Mouse (Mus musculus) thymus, postnatal 4 days (tissue): ENCODE measurements around the gene Ube2a.

Source experiments
- DNase-seq: peaks from one replicate; pipeline ENCODE4 v3.0.0; 2021

Gene Ube2a

DNA sequence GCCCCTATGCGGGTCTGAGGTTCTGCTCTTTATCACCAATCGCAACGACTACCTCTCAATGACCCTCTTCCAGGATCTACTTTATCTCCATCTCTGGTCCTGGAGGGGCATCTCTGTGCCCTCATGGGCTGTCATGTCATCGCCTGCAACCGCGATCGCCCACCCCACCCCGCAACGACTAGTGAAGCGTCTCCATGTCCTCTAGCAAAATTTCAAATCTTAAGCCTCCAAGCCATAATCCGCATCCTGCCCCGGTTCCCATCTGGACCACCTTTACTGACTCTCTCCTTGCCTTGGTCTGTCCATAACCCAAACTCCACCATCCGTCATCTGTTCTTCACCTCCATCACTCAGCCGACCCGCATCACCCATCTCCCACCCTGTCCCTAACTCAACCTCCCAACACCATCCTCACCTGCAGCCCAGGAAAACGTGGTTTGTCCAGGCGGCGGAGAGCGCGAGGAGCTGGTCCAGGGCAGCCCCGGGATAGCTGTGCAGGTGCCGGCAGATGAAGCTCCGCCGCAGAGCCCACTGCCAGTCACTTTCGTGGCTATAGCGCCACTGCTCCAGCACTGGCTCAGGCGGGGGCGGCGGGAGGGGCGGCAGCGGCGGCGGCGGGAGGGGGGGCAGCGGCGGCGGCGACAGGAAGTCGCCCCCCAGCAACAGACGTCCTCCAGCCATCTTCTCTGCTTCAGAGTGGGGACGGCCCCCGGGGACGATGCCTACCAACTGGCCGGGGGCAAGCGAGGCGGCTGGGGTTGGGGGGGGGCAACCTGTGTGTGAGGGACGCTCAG is 28.8 kb downstream of the Ube2a start, which contains the start of gene Nkrf:
Nkrf (minus strand) TSS at position 579 of the 794 bp plus-strand sequence.
- peak; percentile 66 for DNase-seq

DNA sequence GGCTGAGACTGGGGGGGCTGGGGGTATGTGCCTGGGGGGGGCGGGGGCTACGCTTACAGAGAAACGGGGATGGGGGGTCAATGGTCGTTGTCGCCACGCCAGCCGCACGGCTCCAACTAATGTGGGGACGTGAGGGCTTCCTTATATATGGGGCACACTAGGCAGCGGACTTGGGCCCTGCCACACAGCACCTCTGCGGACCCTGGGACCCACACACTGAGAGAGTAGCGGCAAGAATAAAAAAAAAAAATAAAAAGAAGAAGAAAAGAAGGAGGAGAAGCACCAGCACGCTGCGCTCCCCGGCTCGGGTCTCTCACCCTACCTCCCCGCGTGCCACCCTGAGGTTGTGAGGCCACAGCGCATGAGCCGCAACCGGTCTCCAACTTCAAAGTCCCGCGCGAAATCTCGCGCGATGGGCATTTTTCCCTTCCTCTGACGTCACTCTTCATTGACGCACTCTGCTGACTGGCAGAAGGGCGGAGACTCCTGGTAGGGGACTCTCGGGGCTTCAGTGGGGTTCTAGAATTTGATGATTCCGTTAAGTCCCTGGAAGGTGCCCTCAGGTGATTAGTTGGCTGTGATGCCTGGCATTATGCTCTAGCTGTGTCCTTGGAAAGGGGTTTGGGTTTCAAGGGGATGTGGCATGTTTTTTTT is 29.5 kb downstream of the Ube2a start:
- peak; percentile 91 for DNase-seq

DNA sequence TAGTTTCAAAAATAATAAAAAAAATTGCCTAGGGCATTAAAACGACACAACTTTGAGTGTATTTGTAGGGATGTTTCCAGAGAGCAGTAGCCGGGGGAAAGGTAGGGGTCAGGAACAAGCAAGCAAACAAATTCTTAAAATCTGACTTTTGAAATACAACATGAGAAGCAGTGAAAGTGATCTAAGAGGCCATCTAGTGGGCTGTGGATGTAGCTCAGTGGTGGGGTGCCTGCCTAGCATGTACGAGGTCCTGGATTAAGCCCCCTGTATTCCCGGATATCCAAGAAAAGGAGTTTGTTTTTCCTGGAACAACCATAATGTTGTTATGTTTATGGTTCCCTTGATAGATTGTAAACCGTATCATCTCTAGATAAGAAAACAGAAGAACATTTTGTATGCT is 32.8 kb downstream of the Ube2a start:
- no peak for DNase-seq

DNA sequence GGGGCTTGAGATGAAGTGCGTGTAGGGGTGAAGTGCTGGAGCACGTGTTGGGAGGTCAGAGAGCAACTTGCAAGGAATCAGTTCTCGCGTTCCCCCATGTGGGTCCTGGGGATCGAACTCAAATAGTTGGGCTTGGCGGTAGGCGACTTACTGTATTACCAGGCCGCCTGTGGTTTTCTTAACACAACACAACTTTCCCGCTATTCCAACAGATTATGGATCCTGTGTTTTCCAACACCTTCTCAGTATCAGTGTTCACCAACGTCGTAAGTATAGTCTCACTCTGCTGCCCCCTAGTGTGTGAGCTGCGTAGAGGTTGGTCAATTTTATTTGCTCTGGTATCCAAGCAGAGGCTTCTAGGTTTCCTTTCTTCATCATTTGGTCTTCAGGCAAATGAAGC is 37.6 kb downstream of the Ube2a start:
- DNase-seq = peak; percentile 73

DNA sequence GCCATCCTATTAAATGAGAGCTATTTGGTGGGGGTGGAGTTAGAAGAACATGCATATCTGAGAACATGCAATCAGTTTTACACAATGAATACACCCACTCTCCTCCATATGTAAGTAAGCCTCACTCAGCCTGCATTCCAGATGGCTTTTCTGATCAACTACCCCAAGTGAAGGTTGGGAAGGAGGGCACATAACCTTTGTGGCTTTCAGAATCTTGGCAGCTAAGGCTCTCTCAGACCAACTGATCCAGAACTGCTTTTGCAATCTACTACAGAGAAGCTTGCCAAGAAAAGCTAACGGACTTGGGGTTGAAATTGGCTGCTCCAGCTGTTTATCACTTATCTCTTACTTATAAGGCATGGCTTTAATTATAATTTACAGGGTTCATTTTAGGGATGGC is 44.0 kb downstream of the Ube2a start:
- DNase-seq = no peak

DNA sequence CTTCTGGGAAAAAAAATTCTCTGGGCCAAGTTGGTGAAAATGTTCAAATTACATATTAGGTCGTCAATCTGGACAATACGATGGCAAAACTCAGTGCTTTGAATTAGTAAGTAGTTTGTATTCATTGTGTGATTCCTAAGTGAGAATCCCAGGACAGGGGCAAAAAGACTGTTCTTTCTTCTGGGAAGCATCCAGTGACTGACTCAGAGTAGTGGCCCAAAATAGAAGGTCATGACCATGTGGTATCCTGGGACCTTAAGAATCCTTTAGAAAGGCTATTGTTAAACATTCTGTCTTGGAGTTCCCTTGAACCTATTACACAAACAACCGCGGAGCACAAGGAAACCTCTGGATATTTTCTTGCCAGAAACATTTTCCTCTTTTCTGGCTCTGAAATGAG is 47.6 kb downstream of the Ube2a start:
- DNase-seq = no peak

DNA sequence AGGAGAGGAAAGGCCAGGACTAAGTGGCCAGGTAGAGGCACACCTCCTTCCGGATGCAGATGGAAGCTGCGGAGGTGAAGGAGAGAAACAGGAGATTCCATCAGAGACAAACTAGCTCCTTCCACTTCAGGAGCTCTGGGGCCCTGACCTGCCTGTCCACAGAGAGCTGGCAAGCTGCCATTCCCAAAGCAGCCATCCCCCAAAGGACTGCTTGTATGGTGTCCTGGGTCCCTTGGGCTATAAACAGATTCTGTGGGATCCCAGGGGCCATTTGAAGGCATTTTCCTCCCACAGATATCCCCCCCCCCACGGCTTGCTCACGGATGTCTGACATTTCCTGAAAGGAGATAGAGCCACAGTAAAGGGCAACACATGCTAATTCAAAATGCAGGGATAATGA is 55.1 kb downstream of the Ube2a start:
- DNase-seq = no peak

DNA sequence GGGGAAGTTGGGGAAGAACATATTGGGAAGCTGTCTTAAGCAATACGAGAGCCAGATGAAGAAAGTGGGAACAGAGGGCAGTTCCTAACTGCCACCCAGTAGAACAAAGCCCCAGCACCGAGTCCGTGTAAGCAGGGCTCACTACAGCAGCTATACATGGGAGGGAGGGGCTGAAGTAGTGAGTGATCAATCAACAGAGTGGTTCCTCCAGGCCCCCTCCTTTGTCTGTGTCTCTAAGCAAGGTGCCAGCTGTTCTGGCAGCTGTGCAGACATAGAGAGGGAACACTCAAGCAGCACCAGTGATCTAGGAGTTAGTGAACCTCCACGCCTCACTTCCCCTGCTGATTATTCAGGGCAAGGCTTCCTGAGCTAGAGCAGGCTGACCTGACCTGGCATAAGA is 56.0 kb downstream of the Ube2a start:
- DNase-seq = no peak

DNA sequence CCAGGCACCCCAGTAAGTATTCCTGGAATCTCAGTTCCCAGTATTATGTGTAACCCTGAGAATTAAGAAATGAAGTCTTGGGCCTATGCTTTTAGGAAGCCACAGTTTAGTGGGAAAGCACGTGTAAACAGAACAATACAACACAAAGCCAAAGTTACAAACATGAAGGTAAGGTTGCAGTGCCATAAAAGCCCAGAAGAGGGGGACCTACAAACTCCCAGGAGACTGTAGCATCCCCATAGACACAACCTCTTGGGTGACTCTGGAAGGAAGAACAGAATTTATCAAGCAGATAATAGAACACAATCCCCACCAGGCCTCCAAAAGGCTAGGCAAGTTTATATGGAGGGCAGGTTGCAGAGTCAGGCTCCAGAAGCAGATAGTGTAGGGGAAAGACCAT is 56.9 kb downstream of the Ube2a start:
- peak; percentile 37 for DNase-seq
